Mouse (Mus musculus): ENCODE measurements around the gene Oprl1.

GRCm38 (mm10) chr2:181677096-181677754 is 37.6 kb upstream of the Oprl1 start:
- no peak for TF ChIP-seq POLR2A (IDR thresholded peaks at IDR 0.05; ENCODE audit: extremely low read depth, insufficient read depth, low read length)
- peak; percentile 24; the same call in 1 of the 2 replicates for TF ChIP-seq CTCF (IDR thresholded peaks at IDR 0.05; ENCODE audit: low read depth, low read length)
